8 mouse cellular contexts compared by ENCODE assay signal in genomic region chr4:135850411-135851095, GRCm38 (mm10). TPM values are rescaled to one million over a fixed set of nuclear protein-coding genes. Genes with fewer than 3 reads are reported as not detected.
A peak's percentile ranks its signal among the peaks of the same experiment; 100 is the strongest.
DNase-seq lines count a peak whose midpoint lies in the region; ATAC-seq lines count a peak whose summit lies in the region.

No protein-coding gene starts in this region.

- WGBS in heart, embryonic 13.5 days, result 47% methylated on average over 13 of the region's 13 CpGs
- WGBS in liver, embryonic 13.5 days (ENCODE audit: insufficient replicate concordance), result 50% methylated on average over 13 of the region's 13 CpGs
- 40% methylated on average over 13 of the region's 13 CpGs for WGBS in stomach, embryonic 15.5 days

- no peaks in the 10 kb centered on the region for H3K9me3 ChIP-seq in heart, embryonic 13.5 days
- no peaks in the 10 kb centered on the region for H3K9me3 ChIP-seq in liver, embryonic 13.5 days (replicated peaks)
- no peaks in the 10 kb centered on the region for H3K9me3 ChIP-seq in stomach, embryonic 15.5 days

- peak overlapping the region; percentile 30 for H3K9ac ChIP-seq in heart, embryonic 13.5 days
- peak overlapping the region; percentile 72 for H3K9ac ChIP-seq in liver, embryonic 13.5 days
- no peak overlapping the region for H3K9ac ChIP-seq in stomach, embryonic 15.5 days

- H3K4me2 ChIP-seq in heart, embryonic 13.5 days, result peak overlapping the region; percentile 1; the same call in 1 of the 2 replicates
- H3K4me2 ChIP-seq in liver, embryonic 13.5 days, result peak overlapping the region; percentile 64
- H3K4me2 ChIP-seq in stomach, embryonic 15.5 days, result 0 out of 2 replicates have a peak overlapping the region, but pooled peaks have one; percentile 8

- DNase-seq in heart, postnatal 25 days (ENCODE audit: low spot score), result no peak
- peak; percentile 70 for DNase-seq in T-cell, adult 2 months (ENCODE audit: low spot score)
- DNase-seq in frontal cortex, postnatal 10 days (ENCODE audit: low spot score in 2 of 2), result peak; percentile 60 to 73
- no peak for DNase-seq in liver, embryonic 13.5 days
- no peak for DNase-seq in kidney, postnatal 14 days
- no peak for DNase-seq in gastrocnemius, adult 18-20 months (ENCODE audit: low spot score)

- peak overlapping the region; percentile 45 for H3K27ac ChIP-seq in heart, embryonic 13.5 days (replicated peaks)
- peak overlapping the region; percentile 96 for H3K27ac ChIP-seq in liver, embryonic 13.5 days
- no peak overlapping the region for H3K27ac ChIP-seq in stomach, embryonic 15.5 days

- no peaks in the 10 kb centered on the region for H3K36me3 ChIP-seq in heart, embryonic 13.5 days
- no peaks in the 10 kb centered on the region for H3K36me3 ChIP-seq in liver, embryonic 13.5 days
- no peaks in the 10 kb centered on the region for H3K36me3 ChIP-seq in stomach, embryonic 15.5 days

- H3K4me1 ChIP-seq in heart, embryonic 13.5 days, result peaks cover 37% of the 10 kb centered on the region
- peaks cover 70% of the 10 kb centered on the region for H3K4me1 ChIP-seq in liver, embryonic 13.5 days (replicated peaks)
- peaks cover 15% of the 10 kb centered on the region; the same call in 1 of the 2 replicates for H3K4me1 ChIP-seq in stomach, embryonic 15.5 days

- no peaks in the 10 kb centered on the region for H3K27me3 ChIP-seq in heart, embryonic 13.5 days (replicated peaks)
- H3K27me3 ChIP-seq in liver, embryonic 13.5 days, result no peaks in the 10 kb centered on the region
- no peaks in the 10 kb centered on the region for H3K27me3 ChIP-seq in stomach, embryonic 15.5 days (replicated peaks)

- ATAC-seq in heart, embryonic 13.5 days (ENCODE audit: extremely low read depth, insufficient number of reproducible peaks, low FRiP score, low TSS enrichment), result no peak
- ATAC-seq in liver, embryonic 13.5 days (ENCODE audit: low read depth), result peak; percentile 25
- ATAC-seq in stomach, embryonic 15.5 days (ENCODE audit: insufficient read depth, low FRiP score, low read depth), result no peak; the same call in 1 of the 2 replicates

- intact Hi-C loops in heart, postnatal 25 days (cut with DNase I), result no loop called here

- H3K4me3 ChIP-seq in heart, embryonic 13.5 days, result no peak overlapping the region
- no peak overlapping the region; the same call in 1 of the 2 replicates for H3K4me3 ChIP-seq in liver, embryonic 13.5 days (replicated peaks)
- no peak overlapping the region for H3K4me3 ChIP-seq in stomach, embryonic 15.5 days (replicated peaks)

RNA-seq across cellular contexts. Expression of gene Srsf10, which starts 5.0 kb away (rescaled TPM):
- 130 and 140 TPM in 2 replicates for polyA plus RNA-seq in heart, embryonic 13.5 days (2015; fragmentation: Nextera tagmentation; extraction: Ambion mirVana)
- total RNA-seq in heart, postnatal 25 days (2021), result 10 to 100 TPM; 41.7 to 47.7 TPM
- polyA plus RNA-seq in liver, embryonic 13.5 days (2015; fragmentation: Nextera tagmentation; extraction: Ambion mirVana), result 119 and 147 TPM in 2 replicates
- polyA plus RNA-seq in stomach, embryonic 15.5 days (2015; fragmentation: Nextera tagmentation; extraction: Ambion mirVana), result 204 and 211 TPM in 2 replicates
- 10 to 100 TPM; 25.6 to 27.0 TPM for total RNA-seq in gastrocnemius, adult 18-20 months (2021)

RNA-seq across cellular contexts. Expression of gene Pnrc2, which starts 23.1 kb away (rescaled TPM):
- 114 and 125 TPM in 2 replicates for polyA plus RNA-seq in heart, embryonic 13.5 days (2015; fragmentation: Nextera tagmentation; extraction: Ambion mirVana)
- 10 to 100 TPM; 57.7 to 67.0 TPM for total RNA-seq in heart, postnatal 25 days (2021)
- polyA plus RNA-seq in liver, embryonic 13.5 days (2015; fragmentation: Nextera tagmentation; extraction: Ambion mirVana), result 88.0 and 109 TPM in 2 replicates
- polyA plus RNA-seq in stomach, embryonic 15.5 days (2015; fragmentation: Nextera tagmentation; extraction: Ambion mirVana), result 172 and 178 TPM in 2 replicates
- total RNA-seq in gastrocnemius, adult 18-20 months (2021), result 10 to 100 TPM; 39.8 to 42.2 TPM

RNA-seq across cellular contexts. Expression of gene Cnr2, which starts 44.6 kb away (rescaled TPM):
- 0.29 and 0.36 TPM in 2 replicates for polyA plus RNA-seq in heart, embryonic 13.5 days (2015; fragmentation: Nextera tagmentation; extraction: Ambion mirVana)
- under 1 TPM; 0.34 to 0.36 TPM for total RNA-seq in heart, postnatal 25 days (2021)
- polyA plus RNA-seq in liver, embryonic 13.5 days (2015; fragmentation: Nextera tagmentation; extraction: Ambion mirVana), result 2.5 and 3.0 TPM in 2 replicates
- 0.71 and 0.90 TPM in 2 replicates for polyA plus RNA-seq in stomach, embryonic 15.5 days (2015; fragmentation: Nextera tagmentation; extraction: Ambion mirVana)
- under 1 TPM in 1 of 2 experiments, not detected in 1; 0.12 TPM for total RNA-seq in gastrocnemius, adult 18-20 months (2021)

Comparison
In these comparisons a context has a peak if more than half of its experiments do, and no peak if none do; other contexts are left out.
1. H3K4me2 ChIP-seq: peak in every context shown above with its lines; median percentile 64 in liver, embryonic 13.5 days; 8 in stomach, embryonic 15.5 days; 1 in heart, embryonic 13.5 days.
2. DNase-seq: peak in T-cell, adult 2 months (single experiment) and frontal cortex, postnatal 10 days (2 of 2); none in heart, postnatal 25 days (single experiment), liver, embryonic 13.5 days (single experiment), kidney, postnatal 14 days (single experiment) and gastrocnemius, adult 18-20 months (single experiment).